Mouse (Mus musculus) midbrain, embryonic 13.5 days (tissue): ENCODE data around the gene Nat9. TPM values are rescaled to one million over a fixed set of nuclear protein-coding genes. Genes with fewer than 3 reads are reported as not detected.

ENCODE experiments used
- ATAC-seq: fragments of 200-750 bp; cut with Nextera tagmentation; 2 replicates; pipeline ENCODE4 v1.8.0; 2017; ENCODE audit warnings: mild to moderate bottlenecking, moderate TSS enrichment, moderate library complexity
- H3K27ac ChIP-seq: fragments of 300-500 bp; sonication (generic); 2 replicates; pipeline ENCODE4 v1.5.1; 2015; ENCODE audit warnings: inconsistent platforms, mild to moderate bottlenecking, moderate library complexity
- H3K27me3 ChIP-seq: fragments of 300-500 bp; sonication (generic); 2 replicates; pipeline ENCODE4 v1.6.1; 2015; ENCODE audit warnings: mild to moderate bottlenecking, inconsistent platforms
- H3K36me3 ChIP-seq: fragments of 300-500 bp; sonication (generic); 2 replicates; pipeline ENCODE4 v1.6.1; 2015; ENCODE audit warnings: mild to moderate bottlenecking, inconsistent platforms
- H3K4me1 ChIP-seq: fragments of 300-500 bp; sonication (generic); replicated peaks from 2 replicates; pipeline ENCODE4 v1.6.1; 2015; ENCODE audit warnings: inconsistent platforms
- H3K4me2 ChIP-seq: fragments of 300-500 bp; sonication (generic); replicated peaks from 2 replicates; pipeline ENCODE4 v1.6.1; 2015; ENCODE audit warnings: moderate library complexity, mild to moderate bottlenecking, inconsistent platforms
- H3K4me3 ChIP-seq: fragments of 300-500 bp; sonication (generic); replicated peaks from 2 replicates; pipeline ENCODE4 v1.5.1; 2015; ENCODE audit warnings: mild to moderate bottlenecking, inconsistent platforms
- H3K9ac ChIP-seq: fragments of 300-500 bp; sonication (generic); replicated peaks from 2 replicates; pipeline ENCODE4 v1.6.1; 2015; ENCODE audit warnings: mild to moderate bottlenecking, inconsistent platforms
- H3K9me3 ChIP-seq: fragments of 300-500 bp; sonication (generic); 2 replicates; pipeline ENCODE4 v1.6.1; 2016; ENCODE audit warnings: mild to moderate bottlenecking, inconsistent platforms
- WGBS: fragments of 180-500 bp; shearing (Covaris S2); methylation state at CpG from one replicate; pipeline ENCODE4 v1.1.7; 2015; 5-methylcytosine and 5-hydroxymethylcytosine counted together
- polyA plus RNA-seq: library from polyadenylated mRNA; unstranded; fragments of >200 nt; fragmentation: Nextera tagmentation; extraction: Ambion mirVana; gene quantifications from 2 replicates; pipeline ENCODE4 v1.2.1, GENCODE M21; 2015

Gene Nat9
- polyA plus RNA-seq, 1 experiment from 2014 or later = 23.7 TPM

GRCm38 (mm10) chr11:115209958-115210357 is 22.3 kb upstream of the Nat9 start:
- Histone ChIP-seq H3K9me3 (no peaks in the 10 kb centered on the region), H3K4me3 (no peak overlapping the region), H3K9ac (peak overlapping the region; percentile 23; the same call in 1 of the 2 replicates), H3K4me1 (peaks cover 18% of the 10 kb centered on the region), H3K36me3 (peaks cover 48% of the 10 kb centered on the region), H3K4me2 (no peak overlapping the region), H3K27me3 (no peaks in the 10 kb centered on the region), H3K27ac (no peak overlapping the region)
- 77% methylated on average over 7 of the region's 7 CpGs for WGBS
- ATAC-seq = no peak

GRCm38 (mm10) chr11:115208776-115209732 is 21.4 kb upstream of the Nat9 start:
- 83% methylated on average over 25 of the region's 25 CpGs for WGBS
- peaks cover 52% of the 10 kb centered on the region for H3K36me3 ChIP-seq

GRCm38 (mm10) chr11:115208126-115208525 is 20.5 kb upstream of the Nat9 start:
- 80% methylated on average over 12 of the region's 12 CpGs for WGBS
- peaks cover 52% of the 10 kb centered on the region for H3K36me3 ChIP-seq
- no peaks in the 10 kb centered on the region for H3K27me3 ChIP-seq
- no peak overlapping the region for H3K4me2 ChIP-seq
- no peak for ATAC-seq
- H3K9me3 ChIP-seq = no peaks in the 10 kb centered on the region
- H3K9ac ChIP-seq = no peak overlapping the region
- no peak overlapping the region for H3K4me3 ChIP-seq
- H3K27ac ChIP-seq = no peak overlapping the region
- H3K4me1 ChIP-seq = peaks cover 18% of the 10 kb centered on the region

More at GRCm38 (mm10) chr11:115208776-115209732, 21.4 kb upstream of the Nat9 start:
- no peaks in the 10 kb centered on the region for H3K27me3 ChIP-seq
- H3K4me1 ChIP-seq = peaks cover 18% of the 10 kb centered on the region
- H3K27ac ChIP-seq = no peak overlapping the region
- H3K9me3 ChIP-seq = no peaks in the 10 kb centered on the region
- H3K4me2 ChIP-seq = no peak overlapping the region
- peak overlapping the region; percentile 40; the same call in 1 of the 2 replicates for H3K9ac ChIP-seq
- H3K4me3 ChIP-seq = no peak overlapping the region
- ATAC-seq = no peak

- WGBS = 96% methylated on average over 9 of the region's 9 CpGs
- H3K4me1 ChIP-seq = 0 out of 2 replicates have a peak, but pooled peaks cover 3% of the 10 kb centered on the region
- H3K4me2 ChIP-seq = no peak overlapping the region
- H3K27ac ChIP-seq = no peak overlapping the region
- no peak overlapping the region for H3K4me3 ChIP-seq
- H3K9ac ChIP-seq = no peak overlapping the region
- ATAC-seq = no peak
- H3K9me3 ChIP-seq = no peaks in the 10 kb centered on the region
- H3K36me3 ChIP-seq = peaks cover 69% of the 10 kb centered on the region
- H3K27me3 ChIP-seq = no peaks in the 10 kb centered on the region
Observed at GRCm38 (mm10) chr11:115202756-115203155, 15.1 kb upstream of the Nat9 start.

GRCm38 (mm10) chr11:115202316-115202715 is 14.7 kb upstream of the Nat9 start:
- ATAC-seq = peak; percentile 90
- H3K36me3 ChIP-seq = peaks cover 69% of the 10 kb centered on the region
- H3K9me3 ChIP-seq = no peaks in the 10 kb centered on the region
- no peak overlapping the region for H3K4me2 ChIP-seq
- 0 out of 2 replicates have a peak, but pooled peaks cover 3% of the 10 kb centered on the region for H3K4me1 ChIP-seq
- H3K4me3 ChIP-seq = no peak overlapping the region
- H3K9ac ChIP-seq = no peak overlapping the region
- H3K27me3 ChIP-seq = no peaks in the 10 kb centered on the region
- H3K27ac ChIP-seq = no peak overlapping the region
- WGBS = 16% methylated on average over 12 of the region's 12 CpGs

GRCm38 (mm10) chr11:115200520-115200919 is 12.9 kb upstream of the Nat9 start:
- Histone ChIP-seq H3K27ac (no peak overlapping the region), H3K9me3 (no peaks in the 10 kb centered on the region), H3K4me3 (no peak overlapping the region), H3K36me3 (peaks cover 56% of the 10 kb centered on the region), H3K4me2 (no peak overlapping the region), H3K9ac (no peak overlapping the region), H3K4me1 (0 out of 2 replicates have a peak, but pooled peaks cover 3% of the 10 kb centered on the region), H3K27me3 (no peaks in the 10 kb centered on the region)
- no peak for ATAC-seq
- WGBS = 92% methylated on average over 4 of the region's 4 CpGs

GRCm38 (mm10) chr11:115198932-115199384 is 11.3 kb upstream of the Nat9 start:
- Histone ChIP-seq H3K9me3 (no peaks in the 10 kb centered on the region), H3K27me3 (no peaks in the 10 kb centered on the region), H3K27ac (no peak overlapping the region), H3K4me3 (no peak overlapping the region), H3K4me1 (0 out of 2 replicates have a peak, but pooled peaks cover 3% of the 10 kb centered on the region), H3K36me3 (peaks cover 47% of the 10 kb centered on the region), H3K9ac (no peak overlapping the region), H3K4me2 (no peak overlapping the region)
- no peak for ATAC-seq
- 71% methylated on average over 12 of the region's 12 CpGs for WGBS

GRCm38 (mm10) chr11:115197558-115197957 is 9.9 kb upstream of the Nat9 start:
- H3K27ac ChIP-seq = no peak overlapping the region
- WGBS = 87% methylated on average over 8 of the region's 8 CpGs
- H3K4me1 ChIP-seq = 0 out of 2 replicates have a peak, but pooled peaks cover 1% of the 10 kb centered on the region
- no peak overlapping the region for H3K4me2 ChIP-seq
- peaks cover 47% of the 10 kb centered on the region for H3K36me3 ChIP-seq
- no peaks in the 10 kb centered on the region for H3K27me3 ChIP-seq
- no peak overlapping the region for H3K4me3 ChIP-seq
- no peak for ATAC-seq
- no peaks in the 10 kb centered on the region for H3K9me3 ChIP-seq
- H3K9ac ChIP-seq = no peak overlapping the region

GRCm38 (mm10) chr11:115195933-115196332 is 8.3 kb upstream of the Nat9 start:
- no peak overlapping the region for H3K9ac ChIP-seq

GRCm38 (mm10) chr11:115194693-115195092 is 7.0 kb upstream of the Nat9 start:
- Histone ChIP-seq H3K4me2 (no peak overlapping the region), H3K9ac (no peak overlapping the region), H3K27me3 (no peaks in the 10 kb centered on the region), H3K4me3 (no peak overlapping the region), H3K9me3 (no peaks in the 10 kb centered on the region), H3K4me1 (no peaks in the 10 kb centered on the region), H3K27ac (no peak overlapping the region), H3K36me3 (peaks cover 34% of the 10 kb centered on the region)
- 86% methylated on average over 6 of the region's 6 CpGs for WGBS
- ATAC-seq = no peak

More at GRCm38 (mm10) chr11:115195933-115196332, 8.3 kb upstream of the Nat9 start:
- Histone ChIP-seq H3K27ac (no peak overlapping the region), H3K36me3 (peaks cover 40% of the 10 kb centered on the region), H3K4me3 (no peak overlapping the region), H3K9me3 (no peaks in the 10 kb centered on the region), H3K4me2 (no peak overlapping the region), H3K4me1 (no peaks in the 10 kb centered on the region), H3K27me3 (no peaks in the 10 kb centered on the region)
- 83% methylated on average over 5 of the region's 5 CpGs for WGBS
- no peak for ATAC-seq

- Histone ChIP-seq H3K4me3 (no peak overlapping the region), H3K9me3 (no peaks in the 10 kb centered on the region), H3K4me1 (peaks cover 9% of the 10 kb centered on the region), H3K36me3 (peaks cover 11% of the 10 kb centered on the region), H3K9ac (no peak overlapping the region), H3K27ac (no peak overlapping the region), H3K27me3 (no peaks in the 10 kb centered on the region), H3K4me2 (no peak overlapping the region)
- 78% methylated on average over 9 of the region's 9 CpGs for WGBS
- ATAC-seq = no peak
Observed at GRCm38 (mm10) chr11:115192180-115192579, 4.5 kb upstream of the Nat9 start.

- ATAC-seq = no peak
- 95% methylated on average over 6 of the region's 6 CpGs for WGBS
- no peaks in the 10 kb centered on the region for H3K27me3 ChIP-seq
- no peaks in the 10 kb centered on the region for H3K9me3 ChIP-seq
- H3K4me2 ChIP-seq = no peak overlapping the region
- peaks cover 19% of the 10 kb centered on the region for H3K4me1 ChIP-seq
- no peak overlapping the region for H3K9ac ChIP-seq
- H3K36me3 ChIP-seq = peaks cover 9% of the 10 kb centered on the region
- no peak overlapping the region for H3K4me3 ChIP-seq
- no peak overlapping the region for H3K27ac ChIP-seq
Observed at GRCm38 (mm10) chr11:115189304-115189703, 1.6 kb upstream of the Nat9 start.
